In genomic region chr5:50026148-50026547, GRCm38 (mm10) we compare ENCODE assay signal across 13 mouse cellular contexts.
"Had no signal": no experiment of that assay in that cellular context is flagged by ENCODE, and none has a peak within 500 bp of the region (broad histone marks: within the 10 kb centered on the region; RNA-seq: fewer than 3 reads in every experiment).

No protein-coding gene starts in this region.

- H3K4me3 ChIP-seq: limb, embryonic 15.5 days; lung, embryonic 15.5 days; midbrain, embryonic 12.5 days; stomach, embryonic 15.5 days had no signal

- DNase-seq: kidney, adult 8-10 months; kidney, postnatal 36 days; layer of hippocampus, adult 9-11 months; layer of hippocampus, postnatal 36 days; lung, postnatal 14 days; right cerebral cortex, postnatal 14 days; thymus, postnatal 36 days had no signal

- ATAC-seq: midbrain, embryonic 16.5 days had no signal

- H3K9me3 ChIP-seq: limb, embryonic 15.5 days; lung, embryonic 15.5 days; midbrain, embryonic 12.5 days; stomach, embryonic 15.5 days had no signal

- H3K4me2 ChIP-seq: limb, embryonic 15.5 days; lung, embryonic 15.5 days; midbrain, embryonic 12.5 days; stomach, embryonic 15.5 days had no signal

- H3K27ac ChIP-seq: kidney, postnatal 0 days; limb, embryonic 15.5 days; lung, embryonic 15.5 days; midbrain, embryonic 12.5 days; stomach, embryonic 15.5 days had no signal

- H3K27me3 ChIP-seq: limb, embryonic 15.5 days; lung, embryonic 15.5 days; midbrain, embryonic 12.5 days; stomach, embryonic 15.5 days had no signal

- H3K9ac ChIP-seq: limb, embryonic 15.5 days; lung, embryonic 15.5 days; midbrain, embryonic 12.5 days; stomach, embryonic 15.5 days had no signal
